Mouse (Mus musculus): ENCODE results near the gene Tmem191c.

DNA sequence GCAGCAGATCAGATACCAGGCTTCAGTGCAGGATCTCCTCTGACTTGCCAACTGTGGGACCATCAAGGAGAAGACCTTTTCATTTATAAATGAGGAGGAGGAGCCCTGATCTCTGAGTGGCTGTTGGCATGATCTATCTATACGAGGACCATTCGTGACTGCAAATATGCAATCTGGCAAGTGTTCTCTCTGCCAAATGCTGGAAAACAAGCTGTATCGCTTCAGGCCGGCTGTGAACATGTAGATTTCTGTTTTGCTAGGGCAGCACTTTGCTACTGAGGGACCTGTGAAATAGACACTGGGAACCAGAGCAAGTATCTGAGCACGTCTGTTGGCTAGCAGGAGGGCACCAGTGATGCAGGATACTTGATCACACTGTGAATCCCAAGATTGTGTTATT, 36.7 kb downstream of the Tmem191c start:
- no peak for TF ChIP-seq CTCF (IDR thresholded peaks at IDR 0.05; ENCODE audit: borderline replicate concordance, insufficient read depth, low read depth, low read length)
- TF ChIP-seq POLR2A (IDR thresholded peaks at IDR 0.05; ENCODE audit: borderline replicate concordance, insufficient read depth, low read length) = no peak

Data from cerebellum, adult 2 months (tissue).